Mouse (Mus musculus): ENCODE measurements around the gene Rnf152. TPM values are rescaled to one million over a fixed set of nuclear protein-coding genes. Genes with fewer than 3 reads are reported as not detected.

Rnf152 gene
- total RNA-seq, 2 experiments from 2014 or later = not detected

DNA sequence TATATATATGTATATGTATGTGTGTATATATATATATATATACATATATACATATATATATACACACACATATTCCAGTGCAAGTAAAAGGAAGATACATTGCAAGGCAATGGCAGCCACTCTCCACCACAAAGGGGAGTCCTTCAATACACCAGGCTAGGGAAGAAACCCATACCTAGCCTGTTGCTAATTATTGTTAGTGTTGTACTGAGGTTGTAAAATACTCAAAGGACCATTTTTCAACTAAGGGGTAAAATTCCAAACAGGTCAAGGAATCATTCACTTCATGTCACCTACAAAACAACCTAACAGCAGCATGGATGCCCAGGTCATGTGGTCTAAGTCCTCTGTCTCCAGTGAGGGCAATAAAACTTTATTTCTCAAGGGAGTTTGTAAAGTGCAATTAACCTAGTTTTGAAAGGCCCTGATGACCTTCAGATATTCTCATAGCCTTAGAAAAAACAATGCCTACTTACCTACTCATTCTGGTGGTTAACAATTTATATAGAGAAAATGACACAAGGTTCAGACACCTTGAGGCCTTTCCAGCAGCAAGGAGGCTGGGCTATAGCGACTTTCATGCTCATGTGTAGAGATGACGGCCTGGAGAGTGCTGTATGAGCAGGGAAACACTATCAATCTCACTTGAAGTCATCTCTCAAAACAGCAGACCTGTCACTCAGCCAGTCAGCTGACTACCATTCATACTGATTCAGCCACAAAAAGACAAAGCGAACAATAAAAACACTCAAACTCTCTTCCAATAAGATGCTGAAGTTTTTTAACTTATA, 42.3 kb downstream of the Rnf152 start:
- no peak for ATAC-seq (replicated peaks; ENCODE audit: low FRiP score, poor library complexity, severe bottlenecking)

DNA sequence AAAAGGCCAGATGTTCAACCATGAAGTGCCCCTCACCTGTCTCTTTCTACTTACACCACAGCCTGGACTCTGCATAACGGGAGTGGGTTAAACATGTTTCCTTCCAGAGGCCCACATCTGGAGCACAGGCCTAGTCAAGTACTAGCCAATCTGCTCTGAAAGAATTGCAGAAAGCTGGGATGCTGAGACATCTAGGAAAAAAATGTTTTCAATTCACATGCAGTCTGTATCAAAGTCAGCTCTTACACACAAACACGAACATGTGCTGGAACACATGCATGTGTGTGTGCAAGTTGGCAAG, 44.0 kb downstream of the Rnf152 start:
- no peak for ATAC-seq (replicated peaks; ENCODE audit: low FRiP score, poor library complexity, severe bottlenecking)

DNA sequence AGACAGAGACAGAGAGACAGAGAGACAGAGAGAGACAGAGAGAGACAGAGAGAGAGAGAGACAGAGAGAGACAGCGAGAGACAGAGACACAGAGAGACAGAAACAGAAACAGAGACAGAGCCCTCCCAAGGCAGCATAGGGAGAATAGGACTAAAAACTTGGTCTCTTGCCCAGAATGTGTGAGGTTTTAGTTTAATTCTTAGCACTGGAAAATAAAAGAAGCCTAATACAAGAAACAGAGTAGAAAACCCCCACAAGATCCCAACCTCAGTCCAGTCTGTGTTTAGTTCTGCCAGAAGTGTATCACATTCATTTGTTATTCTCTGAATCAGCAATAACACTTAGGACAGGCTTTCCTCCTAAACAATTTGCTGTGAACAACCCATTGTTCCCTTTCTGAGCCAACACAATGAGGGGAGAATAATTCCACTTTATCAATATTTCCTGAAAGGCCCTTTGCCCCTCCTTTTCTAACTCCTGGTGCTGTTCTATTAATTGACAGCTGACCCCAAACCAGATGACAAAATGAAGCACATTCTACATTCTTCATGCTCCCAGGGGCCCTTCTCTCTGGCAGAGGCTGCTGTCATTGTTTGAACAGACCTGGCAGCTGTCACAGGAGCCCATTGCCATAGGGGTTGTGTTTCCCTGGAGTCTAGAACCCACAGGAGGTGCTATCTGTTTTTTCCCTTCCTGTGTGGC, 44.5 kb downstream of the Rnf152 start:
- no peak for ATAC-seq (replicated peaks; ENCODE audit: low FRiP score, poor library complexity, severe bottlenecking)

DNA sequence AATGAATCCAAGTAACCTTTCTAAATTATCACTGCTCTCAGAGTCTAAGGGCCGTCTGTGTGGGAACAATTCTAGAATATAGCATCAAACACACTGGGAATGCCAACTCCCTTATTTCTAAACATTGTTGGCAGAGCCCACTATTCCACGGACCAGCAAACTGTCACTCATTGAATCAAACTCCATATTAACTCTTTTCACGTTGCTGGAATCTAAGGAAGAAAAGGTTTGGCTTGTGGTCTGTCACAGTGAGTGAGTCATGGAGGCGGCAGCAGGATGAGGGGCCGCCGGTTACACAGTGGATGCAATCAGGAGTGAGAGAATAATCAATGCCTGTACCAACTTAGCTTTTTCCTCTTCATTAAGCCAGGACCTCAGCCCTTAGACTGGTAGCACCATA, 54.3 kb downstream of the Rnf152 start:
- no peak for ATAC-seq (replicated peaks; ENCODE audit: low FRiP score, poor library complexity, severe bottlenecking)

DNA sequence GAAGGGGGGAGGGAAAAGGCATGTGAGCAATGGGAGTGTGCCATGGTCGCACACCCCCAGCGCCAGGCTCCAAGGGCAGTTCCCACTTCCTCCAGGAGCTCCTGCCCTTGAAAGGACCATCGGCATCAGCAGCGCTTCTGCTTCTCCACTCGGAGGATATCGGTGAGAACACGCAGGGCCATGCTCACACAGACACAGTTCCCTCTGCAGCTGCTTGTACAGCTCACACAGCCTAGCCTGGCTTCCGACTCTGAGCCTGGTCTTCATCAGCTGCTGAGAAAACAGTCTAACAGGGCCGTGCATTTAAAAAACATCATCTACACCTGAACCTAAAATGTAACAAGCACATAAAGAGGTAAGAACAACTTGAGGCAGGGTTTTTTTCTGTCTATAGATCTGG, 54.7 kb downstream of the Rnf152 start:
- ATAC-seq (replicated peaks; ENCODE audit: low FRiP score, poor library complexity, severe bottlenecking) = no peak

DNA sequence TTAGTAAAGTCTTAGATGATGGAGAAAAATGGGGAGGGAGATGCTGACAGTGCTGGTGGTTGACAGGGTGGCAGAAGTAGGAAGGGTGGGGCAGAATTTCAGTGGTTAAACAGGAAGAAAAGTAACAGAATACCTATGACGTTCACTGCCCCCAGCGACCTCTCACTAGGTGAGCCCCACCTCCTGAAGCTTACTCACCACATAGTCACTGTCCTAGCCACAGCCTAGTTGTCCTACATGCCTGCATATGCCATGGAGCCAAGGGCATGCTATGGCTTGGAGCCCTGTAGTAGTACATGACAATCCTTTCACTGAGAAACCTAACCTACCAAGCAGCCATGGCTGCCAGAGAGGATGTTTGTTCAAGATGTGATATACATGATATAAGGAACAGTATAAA, 64.7 kb downstream of the Rnf152 start:
- no peak for ATAC-seq (replicated peaks; ENCODE audit: low FRiP score, poor library complexity, severe bottlenecking)

DNA sequence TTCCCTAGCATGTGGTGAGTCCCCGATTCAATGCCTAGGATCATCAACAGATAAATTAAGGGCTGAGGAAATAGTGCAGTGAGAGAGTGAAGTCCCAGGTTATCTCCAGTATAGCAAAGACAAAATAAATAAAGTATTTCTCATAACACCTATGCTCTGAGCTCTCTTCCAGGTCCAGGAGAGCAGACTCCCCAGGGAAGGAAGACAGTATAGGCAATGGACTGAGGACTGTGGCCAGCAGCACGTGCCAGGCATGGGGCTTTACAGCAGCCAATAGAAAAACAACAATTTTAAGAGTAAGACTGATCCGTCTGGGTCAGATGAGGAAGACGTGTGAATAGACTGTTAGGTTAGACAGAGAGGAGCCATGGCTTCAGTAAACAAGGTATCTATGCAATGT, 69.0 kb downstream of the Rnf152 start:
- ATAC-seq (replicated peaks; ENCODE audit: low FRiP score, poor library complexity, severe bottlenecking) = no peak

DNA sequence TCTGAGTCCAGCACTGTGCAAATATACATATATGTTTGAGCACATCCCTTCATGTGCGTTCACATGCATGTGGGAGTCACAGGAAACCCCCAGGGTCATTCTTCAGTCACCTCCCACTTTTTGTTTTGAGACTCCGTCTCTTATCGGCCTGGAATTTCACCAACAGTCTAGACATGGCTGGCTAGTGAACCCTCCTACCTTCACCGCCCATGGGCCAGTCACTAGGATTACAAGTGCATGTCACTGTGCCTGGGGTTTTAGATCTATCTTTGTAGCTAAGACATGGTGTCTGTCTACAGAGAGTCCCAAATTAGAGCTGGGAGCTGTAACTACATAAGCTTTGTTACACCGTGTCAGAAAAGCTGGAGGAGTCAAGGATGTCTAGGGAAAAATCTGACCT, 69.6 kb downstream of the Rnf152 start:
- no peak for ATAC-seq (replicated peaks; ENCODE audit: low FRiP score, poor library complexity, severe bottlenecking)

DNA sequence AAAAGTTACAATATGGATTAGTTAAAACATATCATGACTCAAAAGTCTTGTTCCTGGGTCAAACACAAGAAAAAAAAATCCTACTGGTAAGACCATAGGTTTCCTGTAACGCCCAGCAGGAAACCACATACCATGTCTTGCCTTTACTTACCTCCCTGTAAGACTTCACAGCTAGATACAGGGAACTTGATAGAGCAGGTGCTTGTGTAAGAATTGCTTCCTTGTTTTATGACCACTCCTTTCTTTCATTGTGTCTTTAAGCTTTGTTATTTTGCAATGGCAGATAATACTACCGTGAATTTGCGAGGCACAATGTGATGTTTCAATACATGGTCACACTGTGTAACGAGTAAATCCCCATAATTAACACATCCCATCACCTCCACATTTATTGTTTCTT, 71.5 kb downstream of the Rnf152 start:
- ATAC-seq (replicated peaks; ENCODE audit: low FRiP score, poor library complexity, severe bottlenecking) = no peak

DNA sequence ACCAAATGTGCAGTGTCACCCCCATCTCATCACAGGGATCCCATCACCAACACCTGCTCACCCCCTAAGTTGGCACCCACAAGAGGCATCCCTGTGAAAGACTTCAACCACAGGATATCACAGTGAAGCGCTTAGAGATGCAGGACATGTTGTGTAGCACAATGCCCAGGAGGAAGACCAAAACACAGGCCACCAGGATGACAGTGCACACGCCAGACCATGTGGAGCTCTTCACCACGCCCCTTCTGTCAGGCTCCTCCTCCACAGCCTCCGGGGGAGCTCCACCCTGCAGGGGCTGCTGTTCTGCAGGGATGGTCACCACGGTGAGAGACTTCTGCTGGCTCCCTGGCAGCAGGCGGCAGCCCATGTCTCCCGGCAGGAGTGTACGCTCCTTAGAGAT, 72.4 kb downstream of the Rnf152 start:
- no peak for ATAC-seq (replicated peaks; ENCODE audit: low FRiP score, poor library complexity, severe bottlenecking)

DNA sequence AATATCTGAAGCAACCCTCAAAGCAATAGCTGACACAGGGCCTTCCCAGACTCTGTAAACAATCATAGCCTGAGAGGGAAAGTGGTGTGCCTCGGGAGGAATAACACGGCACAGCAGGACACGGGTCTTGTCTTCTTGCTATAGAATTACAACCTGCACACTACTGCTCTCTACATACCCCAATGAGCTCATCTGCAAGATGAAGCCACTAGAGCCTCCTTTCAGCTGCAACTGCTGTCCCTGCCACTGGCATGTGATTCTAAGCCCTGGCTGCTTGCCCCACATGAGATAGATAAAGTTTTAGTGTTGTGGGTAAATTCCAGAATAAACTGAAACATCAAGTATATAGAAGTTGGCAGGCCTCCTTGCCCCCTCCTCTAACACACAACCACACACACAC, 75.2 kb downstream of the Rnf152 start:
- ATAC-seq (replicated peaks; ENCODE audit: low FRiP score, poor library complexity, severe bottlenecking) = no peak

DNA sequence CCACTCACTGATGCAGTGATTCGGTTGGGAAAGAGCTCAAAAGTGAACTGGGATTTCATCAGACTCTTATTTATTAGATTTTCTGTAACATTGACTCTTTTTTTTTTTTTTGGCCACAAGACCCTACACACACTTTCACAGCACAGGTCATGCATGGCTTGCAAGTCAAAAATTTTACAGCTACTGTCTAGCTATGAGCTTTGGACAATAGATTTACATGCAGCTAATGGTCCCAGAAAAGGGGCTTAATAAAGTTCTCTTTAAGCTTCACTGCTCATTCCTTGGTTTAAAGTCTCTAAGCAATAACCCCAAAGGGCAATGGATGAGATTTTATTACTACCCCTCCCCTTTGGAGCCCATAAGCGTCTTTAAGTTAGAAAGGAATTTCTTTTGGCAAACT, 76.3 kb downstream of the Rnf152 start:
- no peak for ATAC-seq (replicated peaks; ENCODE audit: low FRiP score, poor library complexity, severe bottlenecking)

DNA sequence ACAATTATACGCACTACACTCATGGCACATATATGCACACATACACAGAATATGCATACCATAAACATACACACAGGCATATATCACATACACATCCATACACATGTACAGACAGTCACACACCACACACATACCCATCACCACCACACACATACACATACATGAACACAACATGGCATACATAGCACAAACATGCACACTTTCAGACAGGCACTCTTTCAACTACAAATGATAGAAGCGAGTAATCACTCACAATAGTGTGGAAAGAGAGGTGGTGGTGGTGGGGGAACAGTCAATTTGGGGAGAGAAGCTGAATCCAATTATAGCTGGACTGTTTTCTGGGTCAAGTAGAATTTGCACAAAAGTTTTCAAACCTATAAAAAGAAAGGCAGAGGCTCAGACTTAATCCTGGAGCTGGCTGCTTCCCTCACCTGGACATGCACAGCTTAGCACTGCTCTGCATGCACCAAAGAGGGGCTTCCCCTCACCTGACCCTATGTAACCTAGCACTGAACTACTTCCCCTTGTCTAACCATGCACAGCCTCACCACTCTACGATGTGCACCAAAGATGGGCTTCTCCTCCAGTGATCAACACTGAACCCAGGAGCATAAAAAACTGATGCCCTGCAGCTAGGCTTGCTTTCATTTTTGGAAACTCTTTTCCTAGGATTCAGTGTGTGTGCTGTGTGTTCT, 81.9 kb downstream of the Rnf152 start:
- ATAC-seq (replicated peaks; ENCODE audit: low FRiP score, poor library complexity, severe bottlenecking) = no peak

DNA sequence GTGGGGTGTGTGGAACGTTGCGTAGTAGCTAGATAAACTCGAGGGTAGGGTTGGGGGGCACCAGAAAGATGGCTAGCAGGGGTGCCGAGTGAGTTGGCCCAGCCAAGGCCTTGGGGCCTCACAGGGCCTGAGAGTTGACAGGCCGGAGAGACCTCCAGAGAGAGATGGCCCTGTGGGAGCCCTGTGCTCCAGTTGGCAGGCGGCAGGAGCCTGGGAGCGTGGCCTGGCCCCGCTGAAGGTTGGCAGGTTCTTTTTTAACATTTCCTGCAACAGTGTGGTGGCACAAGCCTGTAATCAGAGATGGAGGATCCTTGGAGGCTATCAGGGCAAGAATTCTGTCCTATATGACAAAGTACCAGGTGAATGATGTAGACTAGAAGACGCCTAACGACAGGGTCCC, 85.4 kb downstream of the Rnf152 start:
- no peak for ATAC-seq (replicated peaks; ENCODE audit: low FRiP score, poor library complexity, severe bottlenecking)

DNA sequence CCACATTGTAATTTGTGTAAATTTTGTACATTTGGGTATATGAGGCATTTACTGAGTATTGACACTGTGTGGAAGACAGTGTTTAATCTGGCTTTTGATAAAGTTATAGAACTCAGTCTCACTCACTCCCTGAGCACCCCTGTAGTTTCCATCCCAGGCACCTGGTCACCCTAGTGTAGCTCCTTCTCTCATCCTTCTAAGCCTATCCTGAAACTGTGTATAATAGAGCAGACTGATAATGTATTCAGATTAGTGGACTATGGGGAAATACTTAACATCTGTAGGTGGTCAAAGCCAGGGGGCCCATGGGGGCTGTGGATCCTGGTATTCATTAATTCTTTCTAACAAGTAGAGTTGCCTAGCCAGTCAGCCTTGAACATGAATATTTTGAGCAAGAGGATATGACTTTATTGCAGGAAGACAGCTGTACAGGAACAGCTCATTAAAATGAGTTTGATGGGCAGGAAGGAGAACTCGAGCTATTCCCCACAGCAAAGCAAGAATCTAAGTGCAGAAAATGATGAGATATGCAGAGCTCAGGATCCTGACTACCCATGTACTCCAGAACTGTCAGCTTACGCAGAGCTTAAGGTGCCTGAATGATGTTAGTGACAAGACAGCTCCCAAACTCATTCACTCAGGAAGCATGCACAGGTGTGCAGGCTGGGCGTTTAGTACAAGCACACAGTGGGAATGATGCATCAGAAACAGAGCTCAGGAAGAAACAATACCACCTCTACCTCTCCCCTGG, 93.1 kb downstream of the Rnf152 start:
- no peak for ATAC-seq (replicated peaks; ENCODE audit: low FRiP score, poor library complexity, severe bottlenecking)

DNA sequence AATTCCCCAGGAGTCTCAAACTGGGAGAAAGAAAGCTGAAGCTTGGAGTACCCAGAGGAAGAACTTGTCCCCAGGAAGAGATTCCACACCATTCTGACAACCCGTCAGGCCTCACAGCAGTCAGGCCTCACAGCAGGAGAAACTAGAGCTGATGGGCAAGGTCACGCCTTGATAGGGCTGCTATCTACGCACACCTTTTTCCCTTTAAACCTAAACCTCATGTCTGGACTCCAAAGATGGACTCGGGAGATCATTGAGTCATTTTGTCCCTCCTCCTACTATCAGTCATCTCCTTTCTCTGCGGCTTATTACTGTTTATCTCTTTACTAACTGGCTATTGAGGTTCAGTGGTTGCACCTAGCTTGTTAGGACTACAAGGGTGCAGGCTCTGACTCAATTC, 96.3 kb downstream of the Rnf152 start:
- no peak for ATAC-seq (replicated peaks; ENCODE audit: low FRiP score, poor library complexity, severe bottlenecking)

DNA sequence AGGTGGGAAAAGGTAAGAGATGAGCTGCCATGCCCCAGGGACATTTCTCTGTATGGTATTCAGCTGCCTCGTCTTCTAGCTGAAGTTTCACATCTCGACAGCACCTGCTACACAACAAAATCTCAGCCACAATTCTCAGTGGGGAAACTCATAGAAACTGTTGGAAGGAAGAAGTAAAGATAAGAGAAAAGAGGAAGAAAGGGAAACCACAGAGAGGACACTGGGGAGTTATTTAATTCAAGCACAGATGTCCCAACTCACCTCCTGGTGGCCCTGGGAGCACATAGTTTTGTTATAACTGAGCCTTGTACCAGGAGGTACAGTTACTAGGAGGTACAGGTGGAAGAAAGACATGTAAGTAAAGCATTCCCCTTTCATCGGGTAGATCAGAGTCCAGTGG, 99.3 kb downstream of the Rnf152 start:
- no peak for ATAC-seq (replicated peaks; ENCODE audit: low FRiP score, poor library complexity, severe bottlenecking)

DNA sequence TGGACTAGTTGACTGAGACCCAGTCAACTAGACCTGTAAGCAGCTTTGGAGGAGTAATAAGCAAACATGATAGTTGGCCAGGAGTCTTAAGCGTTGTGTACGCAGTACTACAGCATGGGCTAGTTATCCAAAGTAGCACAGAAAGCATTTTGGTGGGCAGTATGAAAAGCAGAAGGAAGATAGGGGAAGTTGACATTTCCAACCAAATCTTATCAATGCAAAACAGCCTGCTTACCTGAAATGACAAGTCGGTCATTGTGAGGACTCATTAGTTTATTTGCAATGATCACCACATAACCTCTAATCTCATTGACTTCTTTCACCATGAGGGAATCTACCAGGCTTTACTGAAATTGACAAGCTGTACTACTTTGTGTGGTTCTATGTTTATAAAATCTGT, 107.3 kb downstream of the Rnf152 start:
- no peak for ATAC-seq (replicated peaks; ENCODE audit: low FRiP score, poor library complexity, severe bottlenecking)

DNA sequence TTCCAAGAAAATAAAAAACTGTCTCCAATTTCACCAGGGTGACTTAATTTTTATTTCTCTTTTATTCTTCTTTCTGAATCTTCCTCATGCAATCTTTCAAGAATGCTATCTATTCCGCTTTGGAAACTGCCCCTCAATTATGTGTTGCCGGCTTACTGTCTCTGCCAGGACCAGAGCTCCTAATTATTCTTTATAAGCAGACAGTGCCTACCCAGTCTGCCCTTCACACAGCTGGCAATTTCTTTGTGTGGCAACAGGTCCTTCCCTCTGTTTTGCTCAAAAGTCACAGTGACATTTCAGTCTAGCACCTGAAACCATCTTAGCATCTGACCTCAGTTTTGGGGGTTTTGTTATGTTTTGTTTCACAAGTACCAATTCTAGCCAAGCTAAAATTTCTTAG, 109.9 kb downstream of the Rnf152 start:
- no peak for ATAC-seq (replicated peaks; ENCODE audit: low FRiP score, poor library complexity, severe bottlenecking)

DNA sequence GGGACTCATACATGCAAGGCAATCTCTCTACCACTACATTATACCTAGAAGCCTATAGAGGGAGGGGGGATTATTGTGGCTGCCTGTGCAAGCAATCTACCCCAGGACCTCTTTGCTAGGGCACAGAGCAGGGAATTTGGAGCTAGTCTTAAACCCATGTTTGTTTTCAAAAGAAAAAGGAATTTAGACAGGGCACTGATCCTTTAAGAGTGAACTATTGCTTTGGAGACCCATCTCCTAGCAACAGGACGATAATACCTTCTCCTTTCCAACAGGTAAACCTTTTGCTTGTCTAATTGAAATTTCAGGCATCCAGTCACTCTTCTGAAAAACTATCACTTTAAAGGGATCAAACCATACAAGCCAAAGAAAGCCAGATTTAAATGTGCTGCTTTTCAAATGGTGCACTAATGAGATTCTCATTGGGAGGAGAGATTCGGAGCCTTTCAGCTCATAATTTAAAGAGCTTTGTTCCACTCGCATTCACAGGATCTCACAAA, 110.4 kb downstream of the Rnf152 start:
- no peak for ATAC-seq (replicated peaks; ENCODE audit: low FRiP score, poor library complexity, severe bottlenecking)

Data from erythroid progenitor cell, adult 5-6 weeks (primary cell).